Mouse (Mus musculus): ENCODE measurements around the gene Parp4. TPM values are rescaled to one million over a fixed set of nuclear protein-coding genes. Genes with fewer than 3 reads are reported as not detected.

Gene Parp4
- polyA plus RNA-seq, 1 experiment from 2014 or later = 1.3 TPM

DNA sequence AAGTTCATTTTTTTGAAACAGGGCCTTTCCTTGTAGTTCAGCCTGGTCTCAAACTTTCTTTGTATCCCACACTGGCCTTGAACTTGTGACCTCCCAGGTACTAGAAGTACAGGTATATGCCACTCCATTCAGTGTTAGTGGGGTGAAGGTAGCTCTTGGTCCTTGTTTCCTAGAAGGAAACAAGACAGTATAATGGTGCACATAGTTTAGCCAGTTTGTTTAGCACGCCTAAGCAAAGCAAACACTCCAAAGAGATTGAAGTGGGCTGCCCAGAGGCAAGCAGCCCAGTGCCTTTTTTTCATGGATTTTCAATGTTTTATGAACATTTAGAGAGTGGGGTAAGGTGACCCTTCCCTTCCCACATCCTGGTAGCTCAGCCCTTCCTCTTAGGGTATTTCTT is 42.1 kb downstream of the Parp4 start:
- H3K27ac ChIP-seq (replicated peaks; ENCODE audit: low read depth, low read length) = no peak overlapping the region
- ATAC-seq (replicated peaks; ENCODE audit: insufficient number of reproducible peaks, low FRiP score, low TSS enrichment, low read depth) (no peak), DNase-seq (ENCODE audit: low spot score) (no peak)
- no peak overlapping the region for H3K9ac ChIP-seq (replicated peaks; ENCODE audit: low read length)
- H3K4me2 ChIP-seq (ENCODE audit: low read depth, low read length) = no peak overlapping the region
- no peak overlapping the region for H3K4me3 ChIP-seq (ENCODE audit: low read depth, low read length)
- H3K27me3 ChIP-seq (ENCODE audit: control insufficient read depth, insufficient read depth, low read length) = no peaks in the 10 kb centered on the region
- H3K36me3 ChIP-seq (replicated peaks; ENCODE audit: control insufficient read depth, insufficient read depth, low read depth, low read length) = no peaks in the 10 kb centered on the region
- WGBS = 74% methylated on average over 1 of the region's 1 CpGs
- H3K4me1 ChIP-seq (ENCODE audit: control insufficient read depth, insufficient read depth, low read length) = no peaks in the 10 kb centered on the region
- H3K9me3 ChIP-seq (replicated peaks; ENCODE audit: control insufficient read depth, low read length) = no peaks in the 10 kb centered on the region

DNA sequence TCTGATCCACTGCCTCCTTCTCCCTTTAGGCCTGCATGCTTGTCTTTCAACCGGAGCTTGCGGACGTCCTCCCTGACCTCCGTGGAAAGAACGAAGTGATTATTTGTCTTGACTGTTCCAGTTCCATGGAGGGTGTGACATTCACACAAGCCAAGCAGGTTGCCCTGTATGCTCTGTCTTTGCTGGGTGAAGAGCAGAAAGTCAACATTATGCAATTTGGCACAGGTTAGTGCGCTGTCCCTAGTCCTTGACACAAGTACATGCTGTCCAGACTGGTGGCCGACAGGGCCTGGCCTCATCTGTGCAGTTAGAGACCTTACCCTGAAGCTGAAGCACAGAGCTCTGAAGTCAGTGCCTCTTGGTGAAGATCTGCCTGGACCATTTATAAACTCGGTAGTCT is 45.0 kb downstream of the Parp4 start:
- H3K27me3 ChIP-seq (ENCODE audit: control insufficient read depth, insufficient read depth, low read length) = no peaks in the 10 kb centered on the region
- no peak overlapping the region for H3K4me3 ChIP-seq (ENCODE audit: low read depth, low read length)
- H3K36me3 ChIP-seq (replicated peaks; ENCODE audit: control insufficient read depth, insufficient read depth, low read depth, low read length) = no peaks in the 10 kb centered on the region
- no peak overlapping the region for H3K27ac ChIP-seq (replicated peaks; ENCODE audit: low read depth, low read length)
- no peak overlapping the region for H3K9ac ChIP-seq (replicated peaks; ENCODE audit: low read length)
- no peak overlapping the region for H3K4me2 ChIP-seq (ENCODE audit: low read depth, low read length)
- 85% methylated on average over 8 of the region's 8 CpGs for WGBS
- no peaks in the 10 kb centered on the region for H3K9me3 ChIP-seq (replicated peaks; ENCODE audit: control insufficient read depth, low read length)
- no peaks in the 10 kb centered on the region for H3K4me1 ChIP-seq (ENCODE audit: control insufficient read depth, insufficient read depth, low read length)
- DNase-seq (ENCODE audit: low spot score) (no peak), ATAC-seq (replicated peaks; ENCODE audit: insufficient number of reproducible peaks, low FRiP score, low TSS enrichment, low read depth) (no peak)

DNA sequence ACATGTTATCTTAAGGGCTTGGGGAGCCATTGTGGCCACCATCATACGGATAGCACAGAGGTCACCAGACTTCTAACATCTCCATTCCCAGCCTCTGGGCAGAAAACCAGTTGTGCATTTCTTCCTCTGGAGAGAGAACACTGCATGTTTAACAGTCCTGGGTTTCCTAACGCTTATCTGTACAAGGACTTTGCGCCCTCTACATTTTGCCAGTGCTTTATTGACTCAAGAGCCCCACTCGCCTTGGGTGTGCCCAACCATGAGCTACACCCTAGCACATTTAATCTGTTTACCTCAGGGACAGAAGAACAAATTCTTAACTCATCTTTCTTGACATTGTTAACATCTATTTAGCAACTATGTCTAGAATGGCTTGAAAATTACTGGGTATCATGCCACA is 50.8 kb downstream of the Parp4 start:
- Histone ChIP-seq H3K27ac (replicated peaks; ENCODE audit: low read depth, low read length) (no peak overlapping the region), H3K27me3 (ENCODE audit: control insufficient read depth, insufficient read depth, low read length) (no peaks in the 10 kb centered on the region), H3K4me1 (ENCODE audit: control insufficient read depth, insufficient read depth, low read length) (no peaks in the 10 kb centered on the region), H3K4me2 (ENCODE audit: low read depth, low read length) (no peak overlapping the region), H3K36me3 (replicated peaks; ENCODE audit: control insufficient read depth, insufficient read depth, low read depth, low read length) (no peaks in the 10 kb centered on the region), H3K4me3 (ENCODE audit: low read depth, low read length) (no peak overlapping the region), H3K9me3 (replicated peaks; ENCODE audit: control insufficient read depth, low read length) (no peaks in the 10 kb centered on the region), H3K9ac (replicated peaks; ENCODE audit: low read length) (no peak overlapping the region)
- ATAC-seq (replicated peaks; ENCODE audit: insufficient number of reproducible peaks, low FRiP score, low TSS enrichment, low read depth) (no peak), DNase-seq (ENCODE audit: low spot score) (no peak)
- 87% methylated on average over 4 of the region's 4 CpGs for WGBS

DNA sequence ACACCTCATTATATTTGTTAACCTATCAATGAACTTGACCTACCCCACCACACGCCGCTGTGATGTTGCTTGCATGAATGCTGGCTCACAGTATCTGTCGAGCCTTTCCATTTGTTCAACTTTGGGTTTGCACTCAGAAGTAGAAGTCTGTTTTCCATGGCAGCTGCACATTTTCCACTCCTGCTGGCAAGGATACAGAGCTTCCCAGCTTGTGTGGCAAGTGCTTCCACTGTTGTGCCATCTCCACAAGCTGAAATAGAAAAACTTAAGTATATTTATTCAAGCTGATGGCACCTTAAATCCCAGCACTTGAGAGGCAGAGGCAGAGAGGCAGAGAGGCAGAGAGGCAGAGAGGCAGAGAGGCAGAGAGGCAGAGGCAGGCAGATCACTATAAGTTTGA is 52.9 kb downstream of the Parp4 start:
- H3K4me1 ChIP-seq (ENCODE audit: control insufficient read depth, insufficient read depth, low read length) = no peaks in the 10 kb centered on the region
- H3K27me3 ChIP-seq (ENCODE audit: control insufficient read depth, insufficient read depth, low read length) = no peaks in the 10 kb centered on the region
- H3K4me2 ChIP-seq (ENCODE audit: low read depth, low read length) = no peak overlapping the region
- H3K4me3 ChIP-seq (ENCODE audit: low read depth, low read length) = no peak overlapping the region
- DNase-seq (ENCODE audit: low spot score) = no peak
- H3K9me3 ChIP-seq (replicated peaks; ENCODE audit: control insufficient read depth, low read length) = no peaks in the 10 kb centered on the region
- 90% methylated on average over 3 of the region's 3 CpGs for WGBS
- H3K27ac ChIP-seq (replicated peaks; ENCODE audit: low read depth, low read length) = no peak overlapping the region
- H3K9ac ChIP-seq (replicated peaks; ENCODE audit: low read length) = no peak overlapping the region
- no peaks in the 10 kb centered on the region for H3K36me3 ChIP-seq (replicated peaks; ENCODE audit: control insufficient read depth, insufficient read depth, low read depth, low read length)
- ATAC-seq (replicated peaks; ENCODE audit: insufficient number of reproducible peaks, low FRiP score, low TSS enrichment, low read depth) = no peak

DNA sequence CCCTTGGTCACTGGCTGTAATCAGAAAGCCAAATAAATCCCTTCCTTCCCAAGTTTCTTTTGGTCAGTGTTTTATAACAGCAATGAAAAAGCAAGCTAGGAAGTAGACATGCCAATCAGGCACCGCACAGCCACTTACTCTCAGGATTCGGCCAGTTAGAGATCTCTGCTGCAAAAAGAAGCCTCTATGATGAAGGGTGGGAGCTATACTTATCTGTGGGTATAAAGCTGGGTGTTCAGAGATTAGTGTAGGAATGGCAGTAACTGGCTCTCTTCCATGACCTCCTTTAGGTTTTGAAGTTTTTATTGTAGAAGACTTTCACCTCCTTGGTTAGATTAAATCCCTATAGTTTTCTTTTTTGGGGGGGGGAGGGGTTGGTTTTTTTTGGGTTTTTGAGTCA is 55.7 kb downstream of the Parp4 start:
- H3K4me2 ChIP-seq (ENCODE audit: low read depth, low read length) = no peak overlapping the region
- no peak overlapping the region for H3K4me3 ChIP-seq (ENCODE audit: low read depth, low read length)
- 92% methylated on average over 2 of the region's 2 CpGs for WGBS
- ATAC-seq (replicated peaks; ENCODE audit: insufficient number of reproducible peaks, low FRiP score, low TSS enrichment, low read depth) (no peak), DNase-seq (ENCODE audit: low spot score) (no peak)
- H3K9me3 ChIP-seq (replicated peaks; ENCODE audit: control insufficient read depth, low read length) = no peaks in the 10 kb centered on the region
- no peaks in the 10 kb centered on the region for H3K27me3 ChIP-seq (ENCODE audit: control insufficient read depth, insufficient read depth, low read length)
- H3K36me3 ChIP-seq (replicated peaks; ENCODE audit: control insufficient read depth, insufficient read depth, low read depth, low read length) = no peaks in the 10 kb centered on the region
- no peaks in the 10 kb centered on the region for H3K4me1 ChIP-seq (ENCODE audit: control insufficient read depth, insufficient read depth, low read length)
- no peak overlapping the region for H3K9ac ChIP-seq (replicated peaks; ENCODE audit: low read length)
- H3K27ac ChIP-seq (replicated peaks; ENCODE audit: low read depth, low read length) = no peak overlapping the region

DNA sequence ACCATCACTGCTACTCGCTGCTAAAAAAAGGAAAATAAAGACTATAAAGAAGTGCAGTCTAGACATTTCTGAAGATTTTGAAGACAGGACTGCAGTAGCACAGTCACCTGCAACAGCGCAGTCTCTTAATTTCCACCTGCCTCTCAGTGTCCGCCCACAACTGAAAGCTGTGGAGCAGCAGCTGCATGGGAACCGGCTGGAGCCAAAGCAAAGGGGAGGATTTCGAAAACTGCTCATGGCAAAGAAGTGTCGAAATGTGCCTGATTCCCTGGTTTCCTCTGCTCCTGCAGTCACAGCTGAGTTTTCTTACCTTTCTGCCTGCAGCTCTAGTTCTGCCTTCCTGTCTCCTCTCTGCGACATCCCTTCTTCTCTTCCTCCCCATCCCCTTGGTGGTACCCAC is 71.8 kb downstream of the Parp4 start:
- Histone ChIP-seq H3K27me3 (ENCODE audit: control insufficient read depth, insufficient read depth, low read length) (no peaks in the 10 kb centered on the region), H3K4me2 (ENCODE audit: low read depth, low read length) (no peak overlapping the region), H3K27ac (replicated peaks; ENCODE audit: low read depth, low read length) (no peak overlapping the region), H3K9me3 (replicated peaks; ENCODE audit: control insufficient read depth, low read length) (no peaks in the 10 kb centered on the region), H3K9ac (replicated peaks; ENCODE audit: low read length) (no peak overlapping the region), H3K4me1 (ENCODE audit: control insufficient read depth, insufficient read depth, low read length) (no peaks in the 10 kb centered on the region), H3K36me3 (replicated peaks; ENCODE audit: control insufficient read depth, insufficient read depth, low read depth, low read length) (no peaks in the 10 kb centered on the region), H3K4me3 (ENCODE audit: low read depth, low read length) (no peak overlapping the region)
- ATAC-seq (replicated peaks; ENCODE audit: insufficient number of reproducible peaks, low FRiP score, low TSS enrichment, low read depth) = no peak
- WGBS = 58% methylated on average over 7 of the region's 7 CpGs
- no peak for DNase-seq (ENCODE audit: low spot score)

DNA sequence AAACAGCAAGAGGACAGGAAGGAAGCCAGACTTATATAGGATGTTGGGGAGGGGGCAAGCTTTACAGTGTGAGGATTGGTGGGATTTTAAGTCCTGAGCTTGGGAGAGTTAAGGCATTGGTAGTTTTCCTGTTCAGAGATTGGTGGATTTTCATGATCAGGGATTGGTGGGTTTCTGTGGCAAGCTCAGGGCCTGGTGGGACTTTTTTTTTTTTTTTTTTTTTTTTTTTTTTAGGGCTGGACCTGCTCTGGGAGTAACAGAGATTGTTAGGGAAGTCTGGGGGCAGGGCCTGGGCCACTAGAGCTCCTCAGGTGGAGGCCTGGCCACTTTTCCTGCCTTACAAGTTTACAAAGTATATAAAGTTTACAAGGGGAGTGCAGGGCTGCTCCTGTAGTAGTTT is 74.0 kb downstream of the Parp4 start:
- no peak for DNase-seq (ENCODE audit: low spot score)

DNA sequence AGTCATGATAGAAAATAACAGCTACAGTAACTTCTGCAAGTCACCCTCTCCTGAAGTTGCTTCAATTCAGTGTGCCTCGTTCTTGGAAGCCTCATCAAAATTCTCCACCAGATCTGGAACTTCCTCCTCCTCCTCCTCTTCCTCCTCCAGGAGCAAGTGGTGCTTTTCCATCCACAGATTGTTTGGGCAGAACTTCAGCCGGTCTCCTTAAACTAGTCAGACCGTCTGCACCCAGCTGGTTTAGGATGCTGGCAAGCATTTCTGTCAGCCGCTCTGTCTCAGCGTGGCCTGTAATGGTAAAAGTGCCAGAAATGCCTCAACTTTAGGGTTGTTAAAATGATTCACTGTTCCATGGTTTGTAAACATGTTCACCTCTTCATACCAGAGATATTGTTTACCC is 90.2 kb downstream of the Parp4 start:
- H3K36me3 ChIP-seq (replicated peaks; ENCODE audit: control insufficient read depth, insufficient read depth, low read depth, low read length) = no peaks in the 10 kb centered on the region
- no peaks in the 10 kb centered on the region for H3K27me3 ChIP-seq (ENCODE audit: control insufficient read depth, insufficient read depth, low read length)
- H3K4me3 ChIP-seq (ENCODE audit: low read depth, low read length) = no peak overlapping the region
- ATAC-seq (replicated peaks; ENCODE audit: insufficient number of reproducible peaks, low FRiP score, low TSS enrichment, low read depth) (no peak), DNase-seq (ENCODE audit: low spot score) (no peak)
- WGBS = 68% methylated on average over 5 of the region's 5 CpGs
- H3K4me2 ChIP-seq (ENCODE audit: low read depth, low read length) = no peak overlapping the region
- no peaks in the 10 kb centered on the region for H3K4me1 ChIP-seq (ENCODE audit: control insufficient read depth, insufficient read depth, low read length)
- no peak overlapping the region for H3K27ac ChIP-seq (replicated peaks; ENCODE audit: low read depth, low read length)
- no peaks in the 10 kb centered on the region for H3K9me3 ChIP-seq (replicated peaks; ENCODE audit: control insufficient read depth, low read length)
- no peak overlapping the region for H3K9ac ChIP-seq (replicated peaks; ENCODE audit: low read length)

More for the DNA sequence above, 74.0 kb downstream of the Parp4 start:
- H3K4me2 ChIP-seq (ENCODE audit: low read depth, low read length) = no peak overlapping the region
- no peaks in the 10 kb centered on the region for H3K36me3 ChIP-seq (replicated peaks; ENCODE audit: control insufficient read depth, insufficient read depth, low read depth, low read length)
- no peak overlapping the region for H3K27ac ChIP-seq (replicated peaks; ENCODE audit: low read depth, low read length)
- no peak overlapping the region for H3K4me3 ChIP-seq (ENCODE audit: low read depth, low read length)
- no peaks in the 10 kb centered on the region for H3K27me3 ChIP-seq (ENCODE audit: control insufficient read depth, insufficient read depth, low read length)
- ATAC-seq (replicated peaks; ENCODE audit: insufficient number of reproducible peaks, low FRiP score, low TSS enrichment, low read depth) = no peak
- no peaks in the 10 kb centered on the region for H3K9me3 ChIP-seq (replicated peaks; ENCODE audit: control insufficient read depth, low read length)
- no peak overlapping the region for H3K9ac ChIP-seq (replicated peaks; ENCODE audit: low read length)
- H3K4me1 ChIP-seq (ENCODE audit: control insufficient read depth, insufficient read depth, low read length) = no peaks in the 10 kb centered on the region

DNA sequence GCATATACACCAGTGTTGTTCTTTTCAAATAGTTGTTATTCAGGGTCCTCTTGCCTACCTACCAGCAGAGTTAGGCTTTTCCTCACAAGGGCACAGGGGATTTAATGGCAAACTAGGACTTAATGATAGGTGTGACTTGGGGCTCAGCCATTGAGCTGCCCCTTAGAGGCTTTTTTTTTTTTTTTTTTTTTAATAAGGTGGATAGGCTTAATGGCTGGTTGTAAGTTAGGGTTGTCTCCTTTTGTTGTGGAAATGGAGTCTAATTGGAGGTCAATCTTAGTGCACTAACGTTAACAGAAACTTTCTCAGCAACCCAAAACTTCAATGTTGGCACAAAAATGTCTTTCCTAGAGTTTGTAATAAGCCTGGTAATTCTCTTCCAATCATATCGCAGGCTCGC is 91.5 kb downstream of the Parp4 start:
- DNase-seq (ENCODE audit: low spot score) = no peak
- Histone ChIP-seq H3K27ac (replicated peaks; ENCODE audit: low read depth, low read length) (no peak overlapping the region), H3K9ac (replicated peaks; ENCODE audit: low read length) (no peak overlapping the region), H3K4me2 (ENCODE audit: low read depth, low read length) (no peak overlapping the region), H3K4me3 (ENCODE audit: low read depth, low read length) (no peak overlapping the region), H3K4me1 (ENCODE audit: control insufficient read depth, insufficient read depth, low read length) (no peaks in the 10 kb centered on the region), H3K27me3 (ENCODE audit: control insufficient read depth, insufficient read depth, low read length) (no peaks in the 10 kb centered on the region), H3K36me3 (replicated peaks; ENCODE audit: control insufficient read depth, insufficient read depth, low read depth, low read length) (no peaks in the 10 kb centered on the region), H3K9me3 (replicated peaks; ENCODE audit: control insufficient read depth, low read length) (no peaks in the 10 kb centered on the region)
- ATAC-seq (replicated peaks; ENCODE audit: insufficient number of reproducible peaks, low FRiP score, low TSS enrichment, low read depth) = no peak
- WGBS = 65% methylated on average over 3 of the region's 3 CpGs

All from embryonic facial prominence, embryonic 11.5 days (tissue).